Mouse (Mus musculus) intestine, postnatal 0 days (tissue): ENCODE data around the gene Jag2. TPM values are rescaled to one million over a fixed set of nuclear protein-coding genes. Genes with fewer than 3 reads are reported as not detected.

Experiments
- ATAC-seq: fragments of 200-750 bp; cut with Nextera tagmentation; 2 replicates; pipeline ENCODE4 v1.8.0; 2017; ENCODE audit warnings: mild to moderate bottlenecking, moderate TSS enrichment, moderate library complexity
- H3K27ac ChIP-seq: fragments of 300-500 bp; sonication (generic); 2 replicates; pipeline ENCODE4 v1.5.1; 2014; ENCODE audit warnings: mild to moderate bottlenecking, low read depth, low read length, moderate library complexity
- H3K27me3 ChIP-seq: fragments of 300-500 bp; sonication (generic); replicated peaks from 2 replicates; pipeline ENCODE4 v1.6.1; 2014; ENCODE audit warnings: low read length, mixed read lengths; ENCODE audit not compliant: control insufficient read depth, insufficient read depth
- H3K36me3 ChIP-seq: fragments of 300-500 bp; sonication (generic); 2 replicates; pipeline ENCODE4 v1.6.1; 2014; ENCODE audit warnings: mild to moderate bottlenecking, moderate library complexity; ENCODE audit not compliant: control insufficient read depth, insufficient read depth
- H3K4me1 ChIP-seq: fragments of 300-500 bp; sonication (generic); replicated peaks from 2 replicates; pipeline ENCODE4 v1.6.1; 2014; ENCODE audit warnings: antibody characterized with exemption, low read length, mixed read lengths; ENCODE audit not compliant: control insufficient read depth, insufficient read depth
- H3K4me2 ChIP-seq: fragments of 300-500 bp; sonication (generic); replicated peaks from 2 replicates; pipeline ENCODE4 v1.6.1; 2014; ENCODE audit warnings: low read depth, mild to moderate bottlenecking, moderate library complexity
- H3K4me3 ChIP-seq: fragments of 300-500 bp; sonication (generic); 2 replicates; pipeline ENCODE4 v1.5.1; 2014; ENCODE audit warnings: low read depth, low read length
- H3K9ac ChIP-seq: fragments of 300-500 bp; sonication (generic); 2 replicates; pipeline ENCODE4 v1.6.1; 2014; ENCODE audit warnings: mild to moderate bottlenecking, low read depth, low read length
- H3K9me3 ChIP-seq: fragments of 300-500 bp; sonication (generic); 2 replicates; pipeline ENCODE4 v1.6.1; 2016; ENCODE audit warnings: mixed run types; ENCODE audit not compliant: control insufficient read depth
- CTCF ChIP-seq: sonication (generic); IDR thresholded peaks from 2 replicates; pipeline ENCODE4 v1.5.1; 2016; ENCODE audit warnings: low read depth, mild to moderate bottlenecking, control low read depth, antibody characterized with exemption, moderate library complexity
- WGBS: fragments of 180-500 bp; shearing (Covaris S2); extraction: QIAGEN DNeasy Blood & Tissue Kit; methylation state at CpG from one replicate; pipeline ENCODE4 v1.1.7; 2014; 5-methylcytosine and 5-hydroxymethylcytosine counted together
- polyA plus RNA-seq: library from polyadenylated mRNA; unstranded; fragments of >200 nt; fragmentation: Nextera tagmentation; extraction: Ambion mirVana; gene quantifications from 2 replicates; pipeline ENCODE4 v1.2.1, GENCODE M21; 2015

Jag2 gene
- polyA plus RNA-seq, 1 experiment from 2014 or later, result 1.4 TPM

- ATAC-seq, result peak; percentile 89
- Histone ChIP-seq H3K4me3 (peak within 1 kb of the TSS; percentile 72), H3K4me1 (peaks cover 8% of the 10 kb centered on the region), H3K9me3 (no peaks in the 10 kb centered on the region), H3K4me2 (peak within 1 kb of the TSS; percentile 73), H3K9ac (peak within 1 kb of the TSS; percentile 72), H3K27ac (peak within 1 kb of the TSS; percentile 90), H3K36me3 (no peaks in the 10 kb centered on the region), H3K27me3 (no peaks in the 10 kb centered on the region)
- WGBS, result 2% methylated on average over 57 of the region's 58 CpGs
- no peak for TF ChIP-seq CTCF
These were observed 12.5 kb upstream of the Jag2 start, which contains the start of gene Nudt14 for GRCm38 (mm10) chr12:112941776-112942713. Gene Nudt14 (minus strand): TSS chr12:112942124.

DNA sequence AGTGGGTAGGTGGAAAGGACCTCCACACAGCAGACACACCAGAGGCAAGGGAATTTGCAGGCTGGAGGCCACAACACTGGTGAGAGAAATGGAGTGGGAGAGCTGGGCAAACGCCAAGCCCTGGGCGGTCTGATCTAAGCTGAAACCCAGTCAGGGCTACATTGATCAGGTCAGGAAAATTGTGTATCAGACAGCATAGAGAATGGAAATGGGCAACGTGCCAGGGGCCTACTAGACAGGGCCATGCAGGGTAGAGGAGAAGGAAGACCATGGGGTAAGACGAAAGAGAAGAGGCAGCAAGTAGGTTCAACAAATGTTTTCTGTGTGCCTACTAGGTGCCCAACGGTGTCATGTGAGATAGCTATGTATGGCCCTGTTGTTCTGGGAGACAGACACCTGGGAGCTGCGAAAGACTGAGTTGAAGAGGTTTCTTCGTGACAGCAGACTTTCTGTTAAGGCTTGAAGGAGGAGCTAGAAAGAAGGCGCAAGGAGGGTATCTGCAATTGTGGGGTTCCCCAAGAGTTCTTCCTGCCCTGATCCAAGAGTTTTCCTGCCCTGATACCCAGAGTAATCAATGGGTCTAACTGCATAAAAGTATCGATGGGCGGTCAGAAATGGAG, 11.7 kb upstream of the Jag2 start:
- no peaks in the 10 kb centered on the region for H3K27me3 ChIP-seq
- no peaks in the 10 kb centered on the region for H3K36me3 ChIP-seq
- peaks cover 8% of the 10 kb centered on the region for H3K4me1 ChIP-seq
- H3K9ac ChIP-seq, result peak overlapping the region; percentile 72
- no peaks in the 10 kb centered on the region for H3K9me3 ChIP-seq
- peak overlapping the region; percentile 73 for H3K4me2 ChIP-seq
- TF ChIP-seq CTCF, result no peak
- peak overlapping the region; percentile 90; the same call in 1 of the 2 replicates for H3K27ac ChIP-seq
- WGBS, result 34% methylated on average over 10 of the region's 10 CpGs
- H3K4me3 ChIP-seq, result peak overlapping the region; percentile 72
- ATAC-seq, result 0 out of 2 replicates have a peak, but pooled peaks have one; percentile 3

- no peaks in the 10 kb centered on the region for H3K9me3 ChIP-seq
- H3K9ac ChIP-seq, result no peak overlapping the region
- ATAC-seq, result no peak
- H3K27ac ChIP-seq, result no peak overlapping the region
- 82% methylated on average over 9 of the region's 9 CpGs for WGBS
- H3K36me3 ChIP-seq, result no peaks in the 10 kb centered on the region
- no peaks in the 10 kb centered on the region for H3K27me3 ChIP-seq
- peak overlapping the region; percentile 73 for H3K4me2 ChIP-seq
- TF ChIP-seq CTCF, result no peak
- peaks cover 8% of the 10 kb centered on the region for H3K4me1 ChIP-seq
- H3K4me3 ChIP-seq, result no peak overlapping the region
These were observed 11.1 kb upstream of the Jag2 start for GRCm38 (mm10) chr12:112940710-112941109.

GRCm38 (mm10) chr12:112940238-112940637, 10.7 kb upstream of the Jag2 start:
- Histone ChIP-seq H3K4me1 (peaks cover 8% of the 10 kb centered on the region), H3K4me3 (no peak overlapping the region), H3K36me3 (0 out of 2 replicates have a peak, but pooled peaks cover 4% of the 10 kb centered on the region), H3K27me3 (no peaks in the 10 kb centered on the region), H3K9me3 (no peaks in the 10 kb centered on the region), H3K9ac (no peak overlapping the region), H3K4me2 (no peak overlapping the region), H3K27ac (no peak overlapping the region)
- WGBS, result 85% methylated on average over 4 of the region's 4 CpGs
- ATAC-seq, result no peak
- no peak for TF ChIP-seq CTCF

- peak; percentile 74 for TF ChIP-seq CTCF
- WGBS, result 48% methylated on average over 10 of the region's 10 CpGs
- Histone ChIP-seq H3K4me1 (peaks cover 8% of the 10 kb centered on the region), H3K4me3 (no peak overlapping the region), H3K27ac (no peak overlapping the region), H3K36me3 (0 out of 2 replicates have a peak, but pooled peaks cover 6% of the 10 kb centered on the region), H3K9ac (no peak overlapping the region), H3K27me3 (no peaks in the 10 kb centered on the region), H3K4me2 (no peak overlapping the region), H3K9me3 (no peaks in the 10 kb centered on the region)
- ATAC-seq, result no peak
These were observed 9.4 kb upstream of the Jag2 start for GRCm38 (mm10) chr12:112938873-112939565.

DNA sequence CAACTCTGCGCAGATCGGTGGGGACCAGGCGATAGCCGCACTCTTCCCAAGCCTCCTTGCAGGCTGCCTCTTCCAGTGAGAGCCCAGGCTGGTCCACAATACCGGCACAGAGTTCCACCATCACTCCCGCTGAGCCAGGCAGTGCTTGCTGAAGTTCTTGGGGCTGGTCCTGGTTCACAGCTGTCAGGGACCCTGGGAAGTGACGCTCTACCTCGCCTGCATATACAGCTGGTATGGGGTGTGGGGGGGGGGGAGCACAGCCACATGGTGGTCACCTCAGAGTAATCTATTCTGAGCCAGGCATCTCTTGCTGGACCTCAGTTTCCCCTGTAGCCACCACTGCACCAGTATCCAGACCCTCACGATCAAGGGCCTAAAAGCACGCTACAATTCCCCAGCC, 8.8 kb upstream of the Jag2 start:
- WGBS, result 81% methylated on average over 10 of the region's 10 CpGs
- no peak overlapping the region for H3K9ac ChIP-seq

More for the DNA sequence above, 8.8 kb upstream of the Jag2 start:
- no peak overlapping the region for H3K27ac ChIP-seq
- ATAC-seq, result no peak
- TF ChIP-seq CTCF, result no peak
- no peak overlapping the region for H3K4me2 ChIP-seq
- no peaks in the 10 kb centered on the region for H3K9me3 ChIP-seq
- H3K36me3 ChIP-seq, result 0 out of 2 replicates have a peak, but pooled peaks cover 6% of the 10 kb centered on the region
- H3K27me3 ChIP-seq, result no peaks in the 10 kb centered on the region
- no peak overlapping the region for H3K4me3 ChIP-seq
- H3K4me1 ChIP-seq, result peaks cover 8% of the 10 kb centered on the region
